Mouse (Mus musculus): ENCODE measurements around the gene Setd1a. TPM values are rescaled to one million over a fixed set of nuclear protein-coding genes. Genes with fewer than 3 reads are reported as not detected.

Setd1a gene
- polyA plus RNA-seq, 1 experiment, result 20.9 TPM

GRCm38 (mm10) chr7:127750131-127751127, 26.0 kb upstream of the Setd1a start:
- no peaks in the 10 kb centered on the region for H3K27me3 ChIP-seq (ENCODE audit: control insufficient read depth, insufficient read depth, insufficient read length)
- H3K4me3 ChIP-seq (ENCODE audit: insufficient read depth, poor library complexity, severe bottlenecking), result no peak overlapping the region
- H3K79me2 ChIP-seq (ENCODE audit: control insufficient read depth, insufficient read depth), result peaks cover 17% of the 10 kb centered on the region
- TF ChIP-seq CEBPB (IDR thresholded peaks at IDR 0.05; ENCODE audit: low read depth), result no peak
- no peak for TF ChIP-seq USF1 (IDR thresholded peaks at IDR 0.05; ENCODE audit: low read depth)
- TF ChIP-seq MAX (IDR thresholded peaks at IDR 0.05), result no peak
- no peak for TF ChIP-seq CTCF (IDR thresholded peaks at IDR 0.05; ENCODE audit: control insufficient read depth, insufficient read depth, insufficient read length)
- TF ChIP-seq FOSL1 (IDR thresholded peaks at IDR 0.05; ENCODE audit: insufficient read depth, low read length, poor library complexity, severe bottlenecking), result no peak
- no peak for TF ChIP-seq MYOD1 (IDR thresholded peaks at IDR 0.05; ENCODE audit: control insufficient read depth, insufficient read length, low read depth)
- TF ChIP-seq MYOG (IDR thresholded peaks at IDR 0.05; ENCODE audit: control insufficient read depth, extremely low read depth, insufficient read length), result no peak
- no peak overlapping the region for H3ac ChIP-seq (ENCODE audit: control insufficient read depth, insufficient read length, low read depth)
- H3K36me3 ChIP-seq (ENCODE audit: control insufficient read depth, insufficient read depth), result peaks cover 34% of the 10 kb centered on the region
- no peaks in the 10 kb centered on the region for H3K79me3 ChIP-seq (ENCODE audit: low read depth)

GRCm38 (mm10) chr7:127751619-127752018, 24.9 kb upstream of the Setd1a start:
- Histone ChIP-seq H3ac (ENCODE audit: control insufficient read depth, insufficient read length, low read depth) (no peak overlapping the region), H3K79me2 (ENCODE audit: control insufficient read depth, insufficient read depth) (peaks cover 19% of the 10 kb centered on the region), H3K4me3 (ENCODE audit: insufficient read depth, poor library complexity, severe bottlenecking) (no peak overlapping the region), H3K36me3 (ENCODE audit: control insufficient read depth, insufficient read depth) (peaks cover 37% of the 10 kb centered on the region), H3K27me3 (ENCODE audit: control insufficient read depth, insufficient read depth, insufficient read length) (no peaks in the 10 kb centered on the region), H3K79me3 (ENCODE audit: low read depth) (no peaks in the 10 kb centered on the region)
- TF ChIP-seq CEBPB (IDR thresholded peaks at IDR 0.05; ENCODE audit: low read depth) (no peak), USF1 (IDR thresholded peaks at IDR 0.05; ENCODE audit: low read depth) (no peak), MAX (IDR thresholded peaks at IDR 0.05) (no peak), MYOG (IDR thresholded peaks at IDR 0.05; ENCODE audit: control insufficient read depth, extremely low read depth, insufficient read length) (no peak), MYOD1 (IDR thresholded peaks at IDR 0.05; ENCODE audit: control insufficient read depth, insufficient read length, low read depth) (no peak), FOSL1 (IDR thresholded peaks at IDR 0.05; ENCODE audit: insufficient read depth, low read length, poor library complexity, severe bottlenecking) (no peak), CTCF (IDR thresholded peaks at IDR 0.05; ENCODE audit: control insufficient read depth, insufficient read depth, insufficient read length) (no peak)

- peaks cover 18% of the 10 kb centered on the region for H3K79me2 ChIP-seq (ENCODE audit: control insufficient read depth, insufficient read depth)
- H3K79me3 ChIP-seq (ENCODE audit: low read depth), result no peaks in the 10 kb centered on the region
- peaks cover 40% of the 10 kb centered on the region for H3K36me3 ChIP-seq (ENCODE audit: control insufficient read depth, insufficient read depth)
- H3K27me3 ChIP-seq (ENCODE audit: control insufficient read depth, insufficient read depth, insufficient read length), result no peaks in the 10 kb centered on the region
- H3ac ChIP-seq (ENCODE audit: control insufficient read depth, insufficient read length, low read depth), result no peak overlapping the region
- H3K4me3 ChIP-seq (ENCODE audit: insufficient read depth, poor library complexity, severe bottlenecking), result no peak overlapping the region
- TF ChIP-seq MYOG (IDR thresholded peaks at IDR 0.05; ENCODE audit: control insufficient read depth, extremely low read depth, insufficient read length) (no peak), CEBPB (IDR thresholded peaks at IDR 0.05; ENCODE audit: low read depth) (no peak), MAX (IDR thresholded peaks at IDR 0.05) (no peak), CTCF (IDR thresholded peaks at IDR 0.05; ENCODE audit: control insufficient read depth, insufficient read depth, insufficient read length) (no peak), FOSL1 (IDR thresholded peaks at IDR 0.05; ENCODE audit: insufficient read depth, low read length, poor library complexity, severe bottlenecking) (no peak)
Observed at GRCm38 (mm10) chr7:127752069-127752468, 24.4 kb upstream of the Setd1a start.

- H3K79me3 ChIP-seq (ENCODE audit: low read depth), result no peaks in the 10 kb centered on the region
- no peak overlapping the region for H3K4me3 ChIP-seq (ENCODE audit: insufficient read depth, poor library complexity, severe bottlenecking)
- H3ac ChIP-seq (ENCODE audit: control insufficient read depth, insufficient read length, low read depth), result no peak overlapping the region
- peaks cover 9% of the 10 kb centered on the region for H3K79me2 ChIP-seq (ENCODE audit: control insufficient read depth, insufficient read depth)
- TF ChIP-seq FOSL1 (IDR thresholded peaks at IDR 0.05; ENCODE audit: insufficient read depth, low read length, poor library complexity, severe bottlenecking) (no peak), CTCF (IDR thresholded peaks at IDR 0.05; ENCODE audit: control insufficient read depth, insufficient read depth, insufficient read length) (no peak)
- H3K27me3 ChIP-seq (ENCODE audit: control insufficient read depth, insufficient read depth, insufficient read length), result no peaks in the 10 kb centered on the region
- peaks cover 40% of the 10 kb centered on the region for H3K36me3 ChIP-seq (ENCODE audit: control insufficient read depth, insufficient read depth)
Observed at GRCm38 (mm10) chr7:127753158-127753557, 23.3 kb upstream of the Setd1a start.

- Histone ChIP-seq H3K79me3 (ENCODE audit: low read depth) (no peaks in the 10 kb centered on the region), H3K4me3 (ENCODE audit: insufficient read depth, poor library complexity, severe bottlenecking) (no peak overlapping the region), H3K79me2 (ENCODE audit: control insufficient read depth, insufficient read depth) (peaks cover 9% of the 10 kb centered on the region), H3ac (ENCODE audit: control insufficient read depth, insufficient read length, low read depth) (no peak overlapping the region), H3K27me3 (ENCODE audit: control insufficient read depth, insufficient read depth, insufficient read length) (no peaks in the 10 kb centered on the region), H3K36me3 (ENCODE audit: control insufficient read depth, insufficient read depth) (peaks cover 40% of the 10 kb centered on the region)
- no peak for TF ChIP-seq CTCF (IDR thresholded peaks at IDR 0.05; ENCODE audit: control insufficient read depth, insufficient read depth, insufficient read length)
- TF ChIP-seq USF1 (IDR thresholded peaks at IDR 0.05; ENCODE audit: low read depth), result no peak
- TF ChIP-seq FOSL1 (IDR thresholded peaks at IDR 0.05; ENCODE audit: insufficient read depth, low read length, poor library complexity, severe bottlenecking), result no peak
- no peak for TF ChIP-seq CEBPB (IDR thresholded peaks at IDR 0.05; ENCODE audit: low read depth)
- TF ChIP-seq MYOD1 (IDR thresholded peaks at IDR 0.05; ENCODE audit: control insufficient read depth, insufficient read length, low read depth), result no peak
- no peak for TF ChIP-seq MAX (IDR thresholded peaks at IDR 0.05)
- no peak for TF ChIP-seq MYOG (IDR thresholded peaks at IDR 0.05; ENCODE audit: control insufficient read depth, extremely low read depth, insufficient read length)
Observed at GRCm38 (mm10) chr7:127753741-127754140, 22.7 kb upstream of the Setd1a start.
